Mouse (Mus musculus): ENCODE measurements at regions not wholly inside any gene's neighbourhood (a gene's known extent, or its start where the extent isn't known, plus 50 kb on each side); places are given as distances from the start of the nearest gene placed in this dataset.

GRCm38 (mm10) chr3:143161993-143162392 is 280.2 kb upstream of the Pkn2 start:
- TF ChIP-seq ZC3H11A (IDR thresholded peaks at IDR 0.05; ENCODE audit: borderline replicate concordance, low read depth, low read length) (no peak), ZNF384 (IDR thresholded peaks at IDR 0.05; ENCODE audit: low read depth, low read length) (no peak), MAFK (IDR thresholded peaks at IDR 0.05; ENCODE audit: insufficient read depth, low read depth, low read length) (no peak)
